Mouse (Mus musculus): ENCODE results near the gene Uvrag. TPM values are rescaled to one million over a fixed set of nuclear protein-coding genes. Genes with fewer than 3 reads are reported as not detected.
A peak's percentile ranks its signal among the peaks of the same experiment; 100 is the strongest.

Uvrag gene
- polyA plus RNA-seq, 3 experiments from 2014 or later: 5.7 to 9.7 (median 7.0) TPM

DNA sequence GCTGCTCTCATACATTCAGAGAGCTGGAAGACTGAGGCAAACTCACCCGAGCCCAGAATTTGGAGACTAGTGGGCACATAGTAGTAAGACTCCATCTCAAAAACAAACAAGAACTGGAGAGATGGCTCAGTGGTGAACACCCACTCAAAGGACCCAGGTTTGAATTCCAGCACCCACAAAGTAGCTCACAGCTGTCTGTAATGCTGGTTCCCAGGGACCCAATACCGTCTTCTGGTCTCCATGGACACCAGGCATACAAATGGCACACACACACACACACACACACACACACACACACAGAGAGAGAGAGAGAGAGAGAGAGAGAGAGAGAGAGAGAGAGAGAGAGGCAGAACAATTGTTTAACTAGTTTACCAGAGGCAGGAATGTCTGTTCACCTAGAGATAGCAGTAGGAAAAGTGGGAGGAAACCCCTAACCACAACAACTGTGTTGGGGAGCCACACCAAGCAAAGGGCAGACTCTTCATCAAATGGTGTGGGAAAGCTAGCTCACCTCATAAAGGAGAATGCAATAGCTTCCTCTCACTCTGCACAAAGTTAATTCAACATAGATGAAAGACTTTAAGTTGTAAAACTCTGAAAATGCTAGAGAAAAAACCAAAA, 123.6 kb downstream of the Uvrag start:
- no peak for ATAC-seq

DNA sequence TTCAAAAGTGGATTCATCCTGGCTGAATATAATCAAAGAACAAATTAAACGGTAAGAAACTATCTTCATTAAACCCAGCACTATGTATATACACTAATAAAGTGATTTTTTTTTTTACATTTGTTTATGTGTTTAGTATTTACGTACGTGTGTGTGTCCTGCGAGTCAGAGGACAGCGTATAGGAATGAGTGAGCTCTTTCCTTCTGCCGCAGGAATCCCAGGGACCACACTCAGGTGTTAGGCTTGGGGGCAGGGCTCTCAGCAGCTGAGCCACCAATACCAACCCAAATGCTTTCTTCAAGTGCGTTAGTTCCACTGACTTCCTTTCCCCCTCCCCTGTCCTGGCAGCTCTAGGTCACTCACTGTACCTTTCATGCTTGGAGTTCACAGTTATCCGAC, 125.0 kb downstream of the Uvrag start:
- no peak for ATAC-seq

DNA sequence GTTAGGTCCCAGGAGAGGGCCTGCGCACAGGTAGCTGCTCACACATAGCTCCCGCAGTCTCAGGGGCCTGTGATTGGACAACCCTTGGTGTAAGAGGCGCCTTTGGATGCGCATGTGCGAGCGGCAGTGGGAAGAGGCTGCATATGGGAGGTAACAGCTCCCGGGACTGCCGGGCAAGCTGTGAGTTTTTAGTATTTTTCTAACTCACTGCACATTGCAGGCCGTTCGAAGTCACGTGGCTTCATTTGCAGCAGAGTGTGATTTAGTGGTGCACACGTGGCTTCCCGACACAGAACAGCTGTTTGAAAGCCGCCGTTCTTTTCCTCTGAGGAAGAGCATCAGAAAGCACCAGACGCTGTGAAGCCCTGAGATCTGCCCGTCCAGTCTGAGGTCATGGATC, 125.5 kb downstream of the Uvrag start:
- no peak for ATAC-seq

DNA sequence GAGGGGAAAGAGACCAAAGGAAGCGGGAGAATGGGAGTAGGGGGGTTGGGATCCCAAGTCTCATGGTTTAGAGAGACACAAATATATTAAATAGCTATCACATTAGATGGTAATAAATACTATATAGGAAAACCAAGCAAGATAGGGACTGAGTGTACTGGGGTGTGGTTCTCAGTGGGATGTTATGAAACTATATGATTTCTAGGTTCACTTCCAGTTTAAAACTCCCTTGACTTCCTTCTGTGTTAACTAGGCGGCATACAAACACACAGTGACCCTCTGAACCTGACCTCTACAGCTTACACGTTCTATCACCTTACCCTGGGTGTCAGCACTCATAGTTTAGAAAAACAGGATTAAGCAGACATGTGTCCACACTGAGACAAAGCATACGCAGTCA, 126.3 kb downstream of the Uvrag start:
- no peak for ATAC-seq

DNA sequence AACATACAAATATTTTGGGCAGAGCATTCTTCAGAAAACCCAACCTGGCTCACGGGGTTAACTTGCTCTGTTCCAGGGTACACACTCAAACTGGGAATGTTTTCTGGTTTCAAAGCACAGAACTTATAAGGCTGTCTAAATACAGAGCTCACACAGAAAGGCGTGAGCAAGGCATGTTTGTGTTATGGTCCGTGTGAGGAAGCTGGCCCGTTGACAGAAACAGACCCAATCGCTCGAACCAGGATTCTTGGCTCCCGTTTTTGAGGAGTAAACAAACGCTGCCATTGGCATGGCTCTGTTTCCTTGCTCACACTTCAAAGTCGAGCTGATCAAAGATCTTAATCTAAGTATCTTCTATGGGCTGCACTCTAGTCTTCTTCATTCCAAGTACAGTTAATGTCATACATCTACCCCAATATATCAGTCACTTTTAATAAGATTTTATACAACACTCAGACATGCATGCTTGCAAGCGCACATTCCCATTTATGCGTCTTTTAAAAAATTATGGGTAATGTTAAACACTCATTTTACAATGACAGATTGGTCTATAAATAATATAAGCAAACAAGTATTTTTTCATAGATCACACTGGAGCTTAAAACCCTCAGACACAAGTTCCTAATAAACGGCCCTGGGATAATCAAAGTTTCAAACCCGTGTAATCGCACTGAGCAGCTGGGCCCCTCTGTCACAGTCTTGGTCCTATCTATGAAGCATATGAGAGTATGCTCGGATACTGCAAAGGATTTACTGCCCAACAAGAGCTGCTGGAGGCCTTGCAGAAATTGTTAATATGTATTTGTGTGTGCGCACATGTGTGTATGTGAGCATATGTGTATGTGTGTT, 133.2 kb downstream of the Uvrag start:
- ATAC-seq: no peak

DNA sequence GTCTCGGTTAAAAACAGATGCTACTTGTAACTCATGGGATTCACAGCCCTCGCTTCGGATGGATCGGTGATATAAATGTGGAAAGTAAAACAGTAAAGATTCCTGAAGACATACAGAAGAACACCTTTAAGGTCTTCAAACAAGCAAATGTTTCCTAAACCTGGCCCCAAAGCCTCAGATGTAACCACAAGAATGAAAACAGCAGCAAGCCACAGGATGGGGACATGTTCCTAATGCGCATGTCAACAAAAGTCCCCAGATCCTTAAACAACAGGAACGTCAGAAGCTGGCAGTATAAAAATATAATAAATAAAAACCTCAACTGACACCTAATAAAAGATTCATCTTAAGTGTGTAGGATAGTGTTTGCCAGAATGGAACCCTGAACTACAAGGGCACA, 137.7 kb downstream of the Uvrag start:
- peak; percentile 94 for ATAC-seq

DNA sequence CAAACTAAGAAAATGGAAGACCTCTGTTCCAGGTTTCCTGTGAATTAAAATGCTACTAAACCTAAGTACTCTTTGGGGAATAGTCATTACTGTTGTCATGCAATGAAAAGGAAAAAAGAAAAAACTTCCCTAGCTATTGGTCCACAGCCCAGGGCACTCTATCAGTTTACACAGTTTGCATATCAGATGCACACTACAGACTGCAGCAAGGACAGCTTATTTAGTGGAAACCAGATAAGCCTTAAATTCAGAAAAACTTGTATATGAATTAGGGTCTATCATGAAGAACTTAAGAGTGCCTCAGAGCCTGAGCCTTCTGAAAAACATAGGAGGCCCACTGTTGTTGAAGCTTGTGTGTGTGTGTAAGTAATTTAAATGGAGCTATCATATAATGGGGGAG, 142.2 kb downstream of the Uvrag start:
- ATAC-seq: no peak

DNA sequence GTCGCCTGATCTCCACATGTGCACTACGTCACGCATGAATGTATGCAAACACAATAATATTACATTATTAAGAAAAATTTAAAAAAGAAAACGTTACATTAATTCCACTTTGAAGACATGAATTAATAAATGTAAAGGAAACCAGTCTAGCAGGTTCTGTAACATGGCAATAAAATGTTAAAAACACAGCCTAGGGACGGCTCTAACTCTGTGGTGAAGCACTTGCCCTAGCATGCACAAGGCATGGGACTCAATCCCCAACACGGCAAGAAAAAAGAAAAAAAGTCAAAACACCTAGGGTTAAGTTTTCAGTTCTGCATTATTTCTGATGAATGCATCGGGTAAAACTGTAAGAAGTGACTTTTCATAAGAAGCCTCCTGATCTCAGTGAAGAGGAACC, 143.2 kb downstream of the Uvrag start:
- no peak for ATAC-seq

DNA sequence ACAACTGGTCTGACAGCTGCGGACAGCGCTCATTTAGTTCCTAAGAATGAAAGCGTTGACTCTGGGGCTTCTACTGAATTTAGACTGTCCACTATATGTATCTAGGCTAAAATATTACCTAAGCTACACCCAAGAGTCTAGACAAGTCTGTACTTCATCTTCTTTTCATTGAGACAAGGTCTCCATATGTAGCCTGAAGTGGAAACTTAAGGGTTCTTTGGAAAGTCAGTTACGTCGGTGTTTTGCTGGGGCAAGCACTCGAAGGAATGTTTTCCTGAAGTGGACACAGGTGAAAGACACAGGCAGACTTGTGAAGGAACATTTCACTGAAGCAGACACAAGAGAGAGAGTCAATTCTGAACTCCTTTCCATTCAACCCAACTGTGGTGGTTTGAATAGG, 144.2 kb downstream of the Uvrag start:
- ATAC-seq: no peak

DNA sequence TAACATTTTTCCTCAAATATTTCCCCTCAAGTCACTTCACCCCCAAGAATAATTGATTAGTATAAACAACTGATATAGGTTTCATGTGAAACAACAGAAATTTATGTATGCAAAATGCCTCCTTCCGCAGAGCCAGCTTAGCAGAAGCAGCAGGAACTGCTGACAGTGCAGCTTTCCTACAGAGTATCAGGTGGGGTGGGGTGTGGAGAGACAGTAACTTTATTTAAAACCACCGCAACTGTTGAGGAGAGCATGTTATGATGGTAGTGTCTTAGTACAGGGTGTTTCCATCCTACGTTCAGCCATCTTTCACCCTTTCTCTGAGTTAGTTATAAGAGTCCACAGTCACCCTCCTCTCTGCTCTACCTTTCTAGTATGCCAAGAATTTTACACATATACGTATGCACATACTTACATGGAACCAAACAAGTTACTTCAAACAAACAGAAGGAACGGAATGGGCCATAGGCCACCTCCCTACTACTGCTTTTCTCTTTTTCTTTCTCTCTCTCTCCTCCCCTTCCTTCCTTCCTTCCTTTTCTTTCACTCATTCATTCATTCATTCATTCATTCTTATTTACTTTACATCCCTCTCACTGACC, 145.7 kb downstream of the Uvrag start:
- peak; percentile 77 for ATAC-seq

DNA sequence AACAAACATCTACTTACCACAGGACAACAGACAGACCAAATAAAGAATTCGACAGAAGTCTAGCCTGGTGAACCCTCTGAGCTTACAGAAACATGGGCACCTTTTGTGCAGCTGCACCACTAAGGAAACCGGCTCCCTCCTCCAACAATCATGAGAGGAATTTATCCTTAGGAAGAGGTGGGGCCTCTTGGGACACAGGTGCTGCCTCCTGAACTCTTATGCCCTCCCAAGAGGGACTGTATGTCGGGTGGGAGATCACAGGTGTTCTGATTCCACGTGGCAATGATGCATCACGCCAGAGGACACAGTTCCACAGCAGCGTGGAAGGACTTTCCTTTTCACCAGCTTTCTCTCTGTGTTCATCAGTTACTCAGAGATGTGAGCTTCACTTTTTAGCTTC, 146.8 kb downstream of the Uvrag start:
- ATAC-seq: no peak

DNA sequence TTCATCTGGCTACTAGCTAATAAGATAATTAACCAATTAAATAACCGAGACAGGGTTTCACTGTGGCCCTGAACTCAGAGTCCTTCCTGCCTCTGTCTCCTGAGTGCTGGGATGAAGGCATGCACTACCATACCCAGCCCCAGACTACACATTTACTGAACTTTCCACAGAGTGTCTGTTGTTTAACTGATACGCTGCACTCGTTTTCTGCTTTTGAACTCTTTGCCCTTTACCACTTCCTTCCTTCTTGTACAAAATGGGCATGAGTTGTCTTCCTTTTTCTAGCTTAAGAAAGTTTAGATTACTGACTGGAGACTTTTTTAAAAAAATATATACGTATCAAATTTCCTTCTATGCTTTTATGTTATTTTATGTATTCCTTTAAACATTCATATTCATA, 147.5 kb downstream of the Uvrag start:
- ATAC-seq: peak; percentile 82

DNA sequence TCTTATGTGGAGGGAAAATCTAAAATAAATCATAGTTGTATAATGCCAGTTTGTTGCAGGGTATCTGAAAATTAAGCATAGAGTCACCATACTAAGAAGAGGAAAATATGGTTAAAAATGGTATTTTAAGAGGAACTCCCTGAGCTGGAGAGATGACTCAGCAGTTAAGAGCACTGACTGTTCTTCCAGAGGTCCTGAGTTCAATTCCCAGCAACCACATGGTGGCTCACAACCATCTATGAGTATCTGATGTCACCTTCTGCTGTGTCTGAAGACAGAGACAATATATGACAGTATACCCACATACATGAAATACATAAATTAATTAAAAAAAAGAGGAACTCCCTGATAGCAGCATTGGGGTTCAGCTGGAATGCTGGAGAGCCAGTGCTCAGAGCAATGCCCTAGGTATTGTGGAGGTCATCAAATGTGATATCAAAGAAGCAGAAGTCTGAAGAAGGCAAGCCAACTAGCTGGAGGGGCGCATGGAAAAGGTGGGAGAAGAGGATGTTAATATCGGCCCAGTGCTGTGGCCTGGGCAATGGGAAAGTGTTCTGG, 149.7 kb downstream of the Uvrag start:
- ATAC-seq: no peak

DNA sequence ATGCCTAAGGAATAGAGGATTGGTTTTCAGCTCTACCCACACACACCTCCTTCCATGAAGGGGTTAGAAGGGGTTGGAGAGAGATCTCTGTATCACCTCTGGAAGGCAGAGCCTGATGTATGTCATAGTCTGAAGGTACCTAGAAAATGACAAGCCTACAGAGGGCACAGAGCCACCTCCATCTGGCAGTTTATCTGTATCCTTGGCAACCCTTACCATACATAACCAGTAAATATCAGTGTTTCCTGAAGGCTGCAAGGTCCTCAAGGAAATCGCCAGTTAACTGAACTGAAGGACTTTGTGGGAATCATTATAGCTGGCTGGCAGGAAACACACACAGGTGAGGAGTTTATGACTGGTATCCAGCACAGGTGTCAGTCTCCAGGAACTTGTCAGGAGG, 150.4 kb downstream of the Uvrag start:
- no peak for ATAC-seq

DNA sequence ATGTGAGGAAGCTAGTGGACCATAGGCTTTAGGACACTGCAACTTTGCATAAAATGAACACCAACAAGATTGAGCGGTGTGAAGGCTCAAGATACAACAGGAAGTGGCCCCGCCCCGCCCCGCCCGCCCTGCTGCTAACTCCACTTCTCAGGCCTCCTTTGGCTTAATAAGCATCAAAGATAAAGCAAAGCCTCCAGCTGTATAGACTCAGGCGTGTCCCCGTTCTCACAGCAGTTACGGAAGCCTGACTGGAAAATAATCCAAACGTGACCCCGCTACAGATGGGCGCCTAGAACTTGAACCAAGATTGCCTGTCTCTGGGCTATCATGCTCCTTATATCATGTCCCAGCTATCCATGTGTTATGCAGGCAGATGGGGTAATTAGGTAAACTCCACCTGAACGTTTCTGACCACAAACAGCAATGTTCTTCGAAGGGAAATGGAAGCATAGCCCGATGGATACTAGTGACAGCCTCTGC, 153.9 kb downstream of the Uvrag start:
- ATAC-seq: no peak

DNA sequence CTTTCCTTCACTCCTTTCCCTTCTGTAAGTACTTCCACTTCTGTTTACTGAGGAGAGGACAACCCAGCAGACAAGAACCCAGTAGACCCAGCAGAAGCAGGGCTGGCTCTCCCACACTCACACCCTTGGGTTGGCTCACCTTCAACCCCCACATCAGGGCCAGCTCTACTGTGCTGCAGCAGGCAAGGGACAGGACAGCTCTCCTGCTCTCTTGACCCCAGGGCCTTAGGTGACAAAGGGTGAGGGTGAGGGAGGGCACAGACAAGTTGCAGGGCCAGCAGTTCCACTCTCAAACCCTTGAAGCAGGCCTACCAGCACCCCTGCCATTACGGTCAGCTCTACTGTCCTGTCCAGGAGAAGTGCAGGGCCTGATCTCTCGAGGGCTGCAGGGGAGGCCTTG, 155.0 kb downstream of the Uvrag start:
- no peak for ATAC-seq

DNA sequence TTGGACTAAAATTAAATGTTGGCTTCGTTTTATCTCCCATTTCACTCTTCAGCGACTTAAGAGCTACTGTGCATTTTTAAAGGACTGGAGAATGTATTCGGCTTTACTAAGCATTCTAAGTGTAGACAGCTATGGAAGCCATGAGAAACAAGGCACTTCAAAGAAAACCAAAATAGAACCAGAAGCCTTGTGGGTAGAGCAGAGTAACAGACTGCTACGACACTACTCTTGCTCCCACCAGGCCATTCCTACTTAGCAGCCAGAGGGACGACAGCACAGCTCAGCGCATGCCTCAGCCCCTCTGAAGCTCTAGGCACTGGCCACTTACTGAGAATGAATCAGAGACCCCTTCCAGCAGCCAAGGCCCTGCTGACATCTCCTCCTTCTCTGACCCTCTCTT, 155.5 kb downstream of the Uvrag start:
- no peak for ATAC-seq

DNA sequence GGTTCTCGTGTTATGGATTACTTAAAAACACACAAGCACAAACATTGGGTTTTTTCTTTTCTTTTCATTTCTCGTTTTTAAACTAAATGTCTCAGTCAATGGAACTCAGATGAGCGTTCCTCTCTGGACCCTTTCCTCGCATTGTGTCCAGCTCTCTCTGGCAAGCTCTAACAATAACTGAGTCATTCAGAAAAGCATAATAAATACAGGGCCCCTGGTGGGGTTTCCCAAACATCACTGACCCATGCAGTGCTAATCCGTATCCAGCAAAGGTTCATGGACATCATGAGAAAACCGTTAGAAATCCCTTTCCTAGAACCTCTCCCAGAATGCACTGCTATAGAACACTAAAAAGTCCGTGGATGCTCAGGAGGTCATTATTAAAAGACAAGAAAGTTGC, 156.6 kb downstream of the Uvrag start:
- no peak for ATAC-seq

DNA sequence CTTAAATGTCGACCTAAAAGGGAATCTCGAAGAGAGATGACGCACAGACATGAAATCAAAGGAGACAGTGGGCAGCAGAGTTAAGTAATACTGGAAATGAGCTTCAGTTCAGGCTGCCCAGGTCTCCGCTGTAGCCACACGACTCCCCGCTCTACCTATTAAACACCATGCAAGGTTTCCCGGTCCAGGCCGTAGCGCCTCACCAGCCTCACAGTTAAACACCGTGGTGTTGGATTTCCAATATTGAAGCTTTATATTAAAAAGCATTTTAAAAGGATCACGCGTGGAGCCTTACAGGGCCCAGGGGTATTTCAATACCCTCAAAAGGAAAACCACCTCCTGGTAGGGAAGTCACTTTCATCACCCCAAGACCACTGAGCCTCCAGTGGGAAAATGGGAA, 157.9 kb downstream of the Uvrag start:
- no peak for ATAC-seq

DNA sequence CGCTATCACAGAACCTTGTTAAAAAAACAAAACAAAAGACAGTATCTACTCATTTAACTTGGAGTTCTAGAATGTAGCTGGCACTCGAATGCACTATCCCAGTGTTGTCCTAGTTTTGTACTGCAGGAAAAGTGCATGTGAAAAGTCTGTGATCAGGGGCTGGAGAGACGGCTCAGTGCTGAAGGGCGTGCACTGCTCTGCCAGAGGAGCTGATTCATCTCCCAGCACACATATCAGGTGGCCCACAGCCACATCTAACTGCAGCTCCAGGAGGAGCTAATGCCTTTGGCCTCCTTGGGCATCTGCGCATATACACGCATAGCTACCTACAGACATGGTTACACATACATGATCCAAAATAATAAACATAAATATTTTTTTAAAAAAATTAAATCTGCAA, 159.5 kb downstream of the Uvrag start:
- no peak for ATAC-seq

DNA sequence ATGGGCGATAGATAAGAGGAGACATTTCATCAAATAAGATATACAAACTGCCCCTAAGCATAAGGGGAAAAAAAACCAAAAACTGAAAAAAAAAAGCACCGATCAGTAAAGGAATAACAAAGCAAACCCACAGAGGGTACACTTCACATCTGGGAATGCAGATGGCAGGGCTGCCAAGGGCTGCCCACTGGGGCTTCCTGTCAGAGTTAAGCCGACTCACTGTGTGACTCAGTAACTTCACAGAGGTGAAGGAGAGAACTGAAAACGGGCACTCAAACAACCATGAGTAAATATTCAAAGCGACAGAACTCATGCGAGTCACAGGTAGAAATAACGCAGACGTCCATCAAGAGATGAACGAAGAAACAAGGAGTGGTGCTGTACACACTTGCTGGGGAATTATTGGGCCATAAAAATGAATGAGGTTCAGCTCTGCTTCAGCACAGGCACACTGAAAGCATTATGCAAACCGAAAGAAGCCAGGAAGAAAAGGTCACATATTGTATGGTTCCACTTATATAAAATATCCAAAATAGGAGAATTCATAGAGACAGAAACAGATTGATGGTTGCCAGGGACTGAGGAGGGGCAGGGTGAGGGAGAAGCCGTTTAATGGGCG, 164.0 kb downstream of the Uvrag start:
- ATAC-seq: no peak

DNA sequence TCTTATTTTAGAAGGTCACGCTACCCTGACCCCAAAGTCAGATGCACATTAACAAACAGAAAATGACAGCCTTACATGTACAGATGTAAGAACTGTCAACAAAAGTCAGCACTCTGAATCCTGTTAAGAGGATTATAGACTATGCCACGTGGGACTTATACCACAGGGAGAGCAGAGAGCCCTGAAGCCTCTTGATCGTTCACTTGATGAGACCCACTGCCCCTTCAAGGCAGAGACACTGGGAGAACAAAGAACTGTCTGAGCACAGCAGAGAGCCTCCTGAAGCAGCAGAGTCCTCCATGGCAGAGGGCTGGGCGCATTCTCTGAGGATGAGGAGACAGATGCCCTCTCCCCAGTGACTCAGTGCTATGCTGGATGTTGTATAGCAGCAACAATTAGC, 166.4 kb downstream of the Uvrag start:
- no peak for ATAC-seq

DNA sequence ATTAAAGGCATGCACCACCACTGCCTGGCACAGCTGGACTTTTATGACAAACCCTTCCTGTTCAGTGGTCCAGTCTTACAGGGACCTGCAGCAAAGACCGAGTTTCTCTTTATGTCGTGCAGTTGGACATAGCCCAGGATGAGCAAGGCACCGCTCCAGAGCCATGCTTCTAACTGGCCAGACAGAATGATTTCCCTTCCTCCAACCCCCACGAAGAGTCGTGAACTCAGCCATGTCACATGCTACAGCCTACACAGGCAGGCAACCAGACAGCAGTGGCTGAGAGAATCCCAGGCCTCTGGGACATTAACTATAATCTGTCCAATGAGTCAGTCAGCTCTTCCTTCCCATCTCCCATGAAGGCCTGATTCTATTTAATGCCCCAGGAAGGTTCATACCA, 170.2 kb downstream of the Uvrag start:
- no peak for ATAC-seq

Measured in inflammation-experienced regulatory T-cells, adult 6 months (primary cell).